Mouse (Mus musculus): ENCODE measurements at regions not wholly inside any gene's neighbourhood (a gene's known extent, or its start where the extent isn't known, plus 50 kb on each side); places are given as distances from the start of the nearest gene placed in this dataset.

GRCm38 (mm10) chr9:94016747-94017487, 521.0 kb downstream of the 1190002N15Rik start:
- Histone ChIP-seq H3K4me1 (no peaks in the 10 kb centered on the region), H3K4me3 (replicated peaks) (no peak overlapping the region), H3K9ac (no peak overlapping the region), H3K36me3 (no peaks in the 10 kb centered on the region), H3K27me3 (no peaks in the 10 kb centered on the region), H3K9me3 (replicated peaks) (no peaks in the 10 kb centered on the region), H3K4me2 (replicated peaks) (no peak overlapping the region), H3K27ac (replicated peaks) (no peak overlapping the region)
- ATAC-seq (ENCODE audit: insufficient number of reproducible peaks, low FRiP score, low TSS enrichment, low read depth), result no peak

DNA sequence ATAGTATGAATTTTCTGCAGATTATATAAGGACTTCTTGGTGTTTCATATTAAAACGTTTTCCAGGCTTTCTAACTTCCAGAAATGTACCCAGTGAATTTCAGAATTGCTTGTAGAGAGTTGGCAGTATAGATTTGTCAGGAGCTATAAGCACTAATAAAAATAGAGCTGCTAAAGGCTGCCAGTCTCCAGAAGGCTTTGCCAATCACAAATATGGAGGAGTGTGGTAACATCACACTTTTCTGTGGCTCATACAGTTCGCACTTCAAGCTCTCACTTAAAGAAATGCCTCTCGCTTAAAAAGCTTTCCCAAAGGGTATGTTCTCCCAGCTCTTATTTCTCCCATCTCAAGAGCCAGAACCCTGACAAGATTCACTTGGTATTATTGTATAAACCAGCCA, 545.7 kb downstream of the 1190002N15Rik start:
- no peaks in the 10 kb centered on the region for H3K27me3 ChIP-seq
- no peak overlapping the region for H3K4me2 ChIP-seq (replicated peaks)
- 65% methylated on average over 3 of the region's 3 CpGs for WGBS
- H3K27ac ChIP-seq (replicated peaks), result no peak overlapping the region
- H3K9ac ChIP-seq, result no peak overlapping the region
- H3K36me3 ChIP-seq, result no peaks in the 10 kb centered on the region
- no peak for ATAC-seq (ENCODE audit: insufficient number of reproducible peaks, low FRiP score, low TSS enrichment, low read depth)
- no peaks in the 10 kb centered on the region for H3K4me1 ChIP-seq
- no peak overlapping the region for H3K4me3 ChIP-seq (replicated peaks)
- no peaks in the 10 kb centered on the region for H3K9me3 ChIP-seq (replicated peaks)

DNA sequence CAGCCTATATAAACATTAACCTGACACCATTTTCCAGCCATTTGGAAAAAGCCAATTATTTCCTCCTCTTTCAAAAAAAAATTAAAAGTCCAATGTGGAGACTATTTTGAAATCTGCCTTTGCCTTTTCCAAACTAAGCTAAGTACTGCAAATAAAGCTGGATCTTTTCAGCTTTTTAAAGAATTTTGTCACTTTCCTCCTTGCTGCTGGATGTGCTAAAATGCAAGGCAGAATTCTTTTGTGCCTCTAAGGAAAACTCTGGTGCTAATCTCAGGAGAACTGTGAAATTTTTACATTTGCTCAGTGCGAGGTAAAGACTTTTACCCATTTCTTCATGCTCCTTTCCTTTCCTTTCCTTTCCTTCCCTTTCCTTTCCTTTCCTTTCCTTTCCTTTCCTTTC, 546.7 kb downstream of the 1190002N15Rik start:
- H3K27me3 ChIP-seq, result no peaks in the 10 kb centered on the region
- WGBS, result 64% methylated on average over 1 of the region's 1 CpGs
- no peak overlapping the region for H3K4me3 ChIP-seq (replicated peaks)
- H3K4me2 ChIP-seq (replicated peaks), result no peak overlapping the region
- H3K9ac ChIP-seq, result no peak overlapping the region
- ATAC-seq (ENCODE audit: insufficient number of reproducible peaks, low FRiP score, low TSS enrichment, low read depth), result no peak
- no peaks in the 10 kb centered on the region for H3K9me3 ChIP-seq (replicated peaks)
- H3K4me1 ChIP-seq, result no peaks in the 10 kb centered on the region
- no peak overlapping the region for H3K27ac ChIP-seq (replicated peaks)
- no peaks in the 10 kb centered on the region for H3K36me3 ChIP-seq

GRCm38 (mm10) chr9:93981136-93981535, 556.7 kb downstream of the 1190002N15Rik start:
- H3K4me2 ChIP-seq (replicated peaks), result no peak overlapping the region
- no peaks in the 10 kb centered on the region for H3K27me3 ChIP-seq
- ATAC-seq (ENCODE audit: insufficient number of reproducible peaks, low FRiP score, low TSS enrichment, low read depth), result no peak
- no peaks in the 10 kb centered on the region for H3K9me3 ChIP-seq (replicated peaks)
- WGBS, result 63% methylated on average over 2 of the region's 2 CpGs
- H3K27ac ChIP-seq (replicated peaks), result no peak overlapping the region
- no peak overlapping the region for H3K4me3 ChIP-seq (replicated peaks)
- no peaks in the 10 kb centered on the region for H3K4me1 ChIP-seq
- no peak overlapping the region for H3K9ac ChIP-seq
- no peaks in the 10 kb centered on the region for H3K36me3 ChIP-seq

- Histone ChIP-seq H3K9ac (no peak overlapping the region), H3K27me3 (no peaks in the 10 kb centered on the region), H3K9me3 (replicated peaks) (no peaks in the 10 kb centered on the region), H3K4me3 (replicated peaks) (no peak overlapping the region), H3K27ac (replicated peaks) (no peak overlapping the region), H3K4me2 (replicated peaks) (no peak overlapping the region), H3K36me3 (no peaks in the 10 kb centered on the region), H3K4me1 (no peaks in the 10 kb centered on the region)
- ATAC-seq (ENCODE audit: insufficient number of reproducible peaks, low FRiP score, low TSS enrichment, low read depth), result no peak
- WGBS, result 57% methylated on average over 6 of the region's 6 CpGs
Measured at GRCm38 (mm10) chr9:93969691-93970284, 568.1 kb downstream of the 1190002N15Rik start.

DNA sequence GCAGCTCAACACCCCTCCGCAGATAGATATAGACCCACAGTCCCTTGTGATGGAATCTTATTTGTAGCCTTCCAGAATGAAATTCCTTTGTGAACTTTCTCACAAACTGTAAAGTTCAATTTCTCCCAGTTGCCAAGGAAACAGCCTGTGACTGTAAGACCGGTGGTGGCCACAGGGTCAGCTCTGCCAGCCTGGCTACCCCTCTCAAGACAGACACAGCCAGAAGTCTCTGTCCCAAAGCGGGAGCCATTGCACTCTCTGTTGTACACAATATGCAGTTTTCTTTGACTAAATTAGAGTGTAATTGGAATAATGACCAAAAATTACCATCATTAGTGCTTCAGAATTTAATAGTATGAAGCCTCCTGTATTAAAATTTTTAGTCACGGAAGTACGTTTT, 568.8 kb downstream of the 1190002N15Rik start:
- Histone ChIP-seq H3K9ac (no peak overlapping the region), H3K27me3 (no peaks in the 10 kb centered on the region), H3K27ac (replicated peaks) (no peak overlapping the region), H3K4me2 (replicated peaks) (no peak overlapping the region), H3K9me3 (replicated peaks) (no peaks in the 10 kb centered on the region), H3K36me3 (no peaks in the 10 kb centered on the region), H3K4me3 (replicated peaks) (no peak overlapping the region), H3K4me1 (no peaks in the 10 kb centered on the region)
- WGBS, result 80% methylated on average over 5 of the region's 5 CpGs
- no peak for ATAC-seq (ENCODE audit: insufficient number of reproducible peaks, low FRiP score, low TSS enrichment, low read depth)

DNA sequence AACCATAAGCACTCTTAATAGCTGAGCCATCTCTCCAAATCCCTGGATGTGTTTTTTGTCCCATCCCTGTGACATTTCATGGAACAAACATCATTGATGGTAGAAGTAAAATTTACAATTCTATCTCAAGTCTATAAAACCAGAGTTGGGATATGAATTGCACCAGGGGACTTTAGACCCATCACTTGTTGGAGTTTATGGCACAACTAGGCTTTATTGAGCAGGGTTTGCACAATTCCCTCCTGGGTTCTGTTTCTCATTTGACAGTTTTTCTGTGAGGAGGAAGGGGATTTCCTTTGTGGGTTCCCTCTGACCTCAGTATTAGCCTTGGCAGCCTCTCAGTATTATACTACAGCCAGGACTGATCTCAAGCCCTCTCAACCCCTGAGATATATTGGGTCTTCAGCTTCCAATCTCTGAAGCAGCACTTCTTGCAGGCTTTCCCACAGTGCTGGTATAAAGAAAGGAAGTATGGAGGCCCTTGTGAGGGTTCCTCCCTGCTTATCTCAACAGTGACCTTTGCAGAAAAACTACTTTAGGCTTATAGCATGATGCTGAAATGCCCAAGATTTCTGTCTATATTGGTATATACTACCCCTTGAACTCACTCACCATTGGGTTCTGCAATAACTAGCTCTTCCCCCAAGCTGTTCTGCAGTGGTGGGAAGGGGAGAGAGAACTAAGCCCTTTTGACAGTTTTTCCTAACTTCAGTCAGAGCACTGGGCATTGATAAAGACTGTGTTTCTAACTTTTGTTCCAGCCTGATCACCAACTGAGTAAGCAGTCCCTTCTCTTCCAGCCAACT, 582.4 kb downstream of the 1190002N15Rik start:
- Histone ChIP-seq H3K27me3 (no peaks in the 10 kb centered on the region), H3K9ac (no peak overlapping the region), H3K27ac (replicated peaks) (no peak overlapping the region), H3K4me1 (no peaks in the 10 kb centered on the region), H3K9me3 (replicated peaks) (no peaks in the 10 kb centered on the region), H3K4me2 (replicated peaks) (no peak overlapping the region), H3K36me3 (no peaks in the 10 kb centered on the region), H3K4me3 (replicated peaks) (no peak overlapping the region)
- no peak for ATAC-seq (ENCODE audit: insufficient number of reproducible peaks, low FRiP score, low TSS enrichment, low read depth)

DNA sequence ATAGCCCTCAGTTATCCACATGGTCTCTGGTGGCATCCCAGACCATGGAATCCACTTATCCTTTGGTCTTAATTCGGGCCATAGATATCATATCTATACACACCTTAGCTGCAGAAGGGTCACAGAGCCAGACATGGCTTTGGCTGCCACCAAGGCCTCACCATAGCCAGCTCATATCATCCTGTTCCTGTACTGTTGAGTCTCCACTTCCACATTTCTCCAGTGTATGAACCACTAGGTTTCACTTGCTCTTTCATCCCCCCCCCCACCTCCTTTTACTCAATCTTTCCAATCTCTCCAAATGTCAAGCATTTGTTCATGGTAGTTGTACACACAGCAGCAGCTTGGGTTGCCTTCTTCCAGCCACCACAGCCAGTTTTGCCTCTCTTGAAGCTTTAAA, 589.2 kb downstream of the 1190002N15Rik start:
- Histone ChIP-seq H3K27ac (replicated peaks) (no peak overlapping the region), H3K36me3 (no peaks in the 10 kb centered on the region)

DNA sequence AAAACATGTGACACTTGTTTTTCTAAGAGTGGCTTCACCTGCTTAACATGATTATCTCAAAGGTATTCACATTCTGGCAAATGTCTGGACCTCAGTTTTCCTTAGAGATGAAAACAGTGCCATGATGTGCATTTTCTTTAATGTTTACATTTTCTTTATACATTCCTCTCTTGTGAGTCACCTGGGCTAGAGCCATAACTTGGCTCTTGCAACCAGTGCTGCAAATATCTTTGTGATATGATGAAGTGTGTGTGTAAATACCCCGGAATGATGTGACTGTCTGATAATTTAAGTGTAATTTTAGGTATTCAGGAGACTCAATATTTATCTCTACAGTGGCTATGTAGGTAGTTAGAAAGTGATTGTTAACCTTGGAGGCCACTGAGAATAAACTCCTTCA, 590.8 kb downstream of the 1190002N15Rik start:
- Histone ChIP-seq H3K9ac (no peak overlapping the region), H3K4me1 (no peaks in the 10 kb centered on the region), H3K4me3 (replicated peaks) (no peak overlapping the region), H3K9me3 (replicated peaks) (no peaks in the 10 kb centered on the region), H3K4me2 (replicated peaks) (no peak overlapping the region), H3K27me3 (no peaks in the 10 kb centered on the region), H3K27ac (replicated peaks) (no peak overlapping the region), H3K36me3 (no peaks in the 10 kb centered on the region)
- WGBS, result 81% methylated on average over 1 of the region's 1 CpGs
- ATAC-seq (ENCODE audit: insufficient number of reproducible peaks, low FRiP score, low TSS enrichment, low read depth), result no peak

More for the DNA sequence above, 589.2 kb downstream of the 1190002N15Rik start:
- Histone ChIP-seq H3K4me1 (no peaks in the 10 kb centered on the region), H3K27me3 (no peaks in the 10 kb centered on the region), H3K9ac (no peak overlapping the region), H3K4me2 (replicated peaks) (no peak overlapping the region), H3K4me3 (replicated peaks) (no peak overlapping the region), H3K9me3 (replicated peaks) (no peaks in the 10 kb centered on the region)
- WGBS, result 79% methylated on average over 1 of the region's 1 CpGs
- no peak for ATAC-seq (ENCODE audit: insufficient number of reproducible peaks, low FRiP score, low TSS enrichment, low read depth)

- Histone ChIP-seq H3K27me3 (no peaks in the 10 kb centered on the region), H3K9ac (no peak overlapping the region), H3K4me3 (replicated peaks) (no peak overlapping the region), H3K36me3 (no peaks in the 10 kb centered on the region), H3K27ac (replicated peaks) (no peak overlapping the region), H3K9me3 (replicated peaks) (no peaks in the 10 kb centered on the region), H3K4me1 (no peaks in the 10 kb centered on the region), H3K4me2 (replicated peaks) (no peak overlapping the region)
- 72% methylated on average over 3 of the region's 3 CpGs for WGBS
- ATAC-seq (ENCODE audit: insufficient number of reproducible peaks, low FRiP score, low TSS enrichment, low read depth), result no peak
Measured at GRCm38 (mm10) chr9:93940193-93940592, 597.7 kb downstream of the 1190002N15Rik start.

DNA sequence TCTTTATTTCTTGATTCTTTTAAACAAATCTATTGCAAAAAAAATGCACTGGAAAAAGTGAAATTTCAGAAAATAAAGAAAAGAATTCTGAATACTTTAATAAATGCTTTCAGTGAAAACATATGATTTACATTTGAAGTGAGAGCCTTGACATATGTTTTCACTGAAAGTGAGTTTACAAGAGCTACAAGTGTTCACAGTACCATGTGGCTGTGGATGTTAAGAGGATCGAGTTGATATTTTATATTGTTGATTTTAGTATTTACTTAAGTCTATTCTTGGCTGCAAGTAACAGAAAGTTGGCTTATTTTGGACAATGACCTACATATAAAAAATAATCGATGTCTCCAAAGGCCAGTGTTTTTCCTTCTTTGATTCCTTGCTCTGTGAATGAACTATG, 607.2 kb downstream of the 1190002N15Rik start:
- no peak for ATAC-seq (ENCODE audit: insufficient number of reproducible peaks, low FRiP score, low TSS enrichment, low read depth)

More for the DNA sequence above, 607.2 kb downstream of the 1190002N15Rik start:
- WGBS, result 34% methylated on average over 2 of the region's 2 CpGs
- no peaks in the 10 kb centered on the region for H3K4me1 ChIP-seq
- no peak overlapping the region for H3K4me2 ChIP-seq (replicated peaks)
- no peaks in the 10 kb centered on the region for H3K9me3 ChIP-seq (replicated peaks)
- no peak overlapping the region for H3K27ac ChIP-seq (replicated peaks)
- H3K4me3 ChIP-seq (replicated peaks), result no peak overlapping the region
- no peaks in the 10 kb centered on the region for H3K36me3 ChIP-seq
- no peaks in the 10 kb centered on the region for H3K27me3 ChIP-seq
- H3K9ac ChIP-seq, result no peak overlapping the region

All from embryonic facial prominence, embryonic 15.5 days (tissue).